Mouse (Mus musculus): ENCODE measurements around the gene Gm8229. TPM values are rescaled to one million over a fixed set of nuclear protein-coding genes. Genes with fewer than 3 reads are reported as not detected.
"Not testable (repeated sequence)": the region's sequence is repeated elsewhere in the genome, so short reads cannot be mapped to it uniquely, and the experiment has no call there.

Gene Gm8229
- polyA plus RNA-seq (2015; fragmentation: Nextera tagmentation; extraction: Ambion mirVana) = not detected in 2 replicates

DNA sequence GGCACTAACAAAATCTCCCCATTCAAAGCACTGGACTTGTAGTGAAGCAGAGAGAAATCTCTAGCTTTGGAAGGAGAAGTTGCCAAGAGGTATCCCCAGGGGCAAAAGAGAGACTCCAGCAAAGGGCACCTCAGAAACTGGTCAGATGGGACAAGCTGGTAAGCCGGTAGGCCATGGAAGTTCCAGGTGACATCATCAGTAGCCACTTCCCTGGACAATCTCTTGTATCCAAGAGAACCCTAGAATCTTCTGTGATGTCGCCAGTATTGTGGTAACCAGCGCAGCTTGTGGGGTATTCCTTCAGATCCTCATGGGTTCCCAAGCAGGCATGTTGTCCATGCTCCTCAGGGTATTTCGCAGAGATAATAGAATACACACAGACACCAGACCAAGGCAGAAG lies at the start of gene Gm8229:
Gene Gm8229, plus strand, starts transcription at position 301 of the 400 bp plus-strand sequence.
- not testable (repeated sequence) for H3K4me1 ChIP-seq
- WGBS = 87% methylated on average over 4 of the region's 4 CpGs

GRCm38 (mm10) chr14:44338484-44338883 lies 26.7 kb upstream of the Gm8229 start, which contains the start of gene Gm5930:
Gene Gm5930, minus strand, starts transcription at chr14:44338584.
- ATAC-seq (ENCODE audit: low FRiP score, low read depth) = not testable (repeated sequence)

More for the DNA sequence above, at the start of gene Gm8229:
- not testable (repeated sequence) for H3K27ac ChIP-seq; ATAC-seq (ENCODE audit: low FRiP score, low read depth); H3K9me3 ChIP-seq; H3K9ac ChIP-seq; H3K36me3 ChIP-seq; H3K4me3 ChIP-seq; H3K4me2 ChIP-seq (replicated peaks); H3K27me3 ChIP-seq

DNA sequence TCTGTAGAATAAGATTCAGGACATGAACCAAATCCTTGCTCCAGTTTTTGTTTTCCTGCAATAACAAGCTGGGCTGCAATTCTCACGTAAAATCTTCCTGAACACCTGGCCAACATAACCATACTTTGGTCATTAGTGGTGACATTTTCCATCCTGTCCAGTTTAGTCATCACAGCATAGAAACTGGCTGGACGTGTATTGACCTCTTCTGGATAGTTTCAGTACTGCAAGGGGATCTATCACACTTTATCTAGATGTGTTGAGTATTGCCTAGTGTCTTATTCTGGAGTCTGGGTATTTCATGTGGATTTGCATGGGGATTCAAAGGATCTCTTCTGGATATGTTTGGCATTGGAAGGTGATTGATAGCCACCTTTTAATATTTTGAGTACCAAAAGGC lies 3.7 kb upstream of the Gm8229 start:
- not testable (repeated sequence) for H3K4me2 ChIP-seq (replicated peaks); ATAC-seq (ENCODE audit: low FRiP score, low read depth); H3K9me3 ChIP-seq; H3K27ac ChIP-seq; H3K36me3 ChIP-seq; H3K4me1 ChIP-seq; H3K4me3 ChIP-seq; H3K9ac ChIP-seq; H3K27me3 ChIP-seq
- 32% methylated on average over 2 of the region's 2 CpGs for WGBS

More at GRCm38 (mm10) chr14:44338484-44338883, 26.7 kb upstream of the Gm8229 start, which contains the start of gene Gm5930:
- not testable (repeated sequence) for H3K4me1 ChIP-seq; H3K27me3 ChIP-seq; H3K4me3 ChIP-seq; H3K4me2 ChIP-seq (replicated peaks); H3K27ac ChIP-seq; H3K36me3 ChIP-seq; H3K9ac ChIP-seq; H3K9me3 ChIP-seq
- no CpG with 5 or more reads among the region's 2 CpGs for WGBS

DNA sequence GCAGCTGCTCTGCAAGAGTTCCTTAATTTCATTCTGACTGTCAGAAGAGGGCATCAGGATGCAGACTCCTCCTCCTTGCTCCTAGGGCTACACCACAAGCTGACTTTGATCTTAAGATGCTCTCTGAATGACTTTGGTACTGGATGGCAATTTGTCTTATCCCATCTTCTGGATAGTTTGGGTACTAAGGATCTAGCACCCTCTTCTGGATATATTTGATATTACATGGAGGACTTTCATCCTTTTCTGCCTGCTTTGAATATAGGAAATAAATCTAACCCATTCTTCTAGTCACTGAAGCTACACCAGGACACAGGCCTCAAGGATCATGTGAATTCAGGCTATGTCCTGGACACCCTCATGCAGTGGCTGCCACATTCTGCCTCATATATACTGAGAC lies 2.9 kb upstream of the Gm8229 start:
- not testable (repeated sequence) for H3K4me3 ChIP-seq; H3K9me3 ChIP-seq; ATAC-seq (ENCODE audit: low FRiP score, low read depth); H3K4me1 ChIP-seq; H3K27me3 ChIP-seq; H3K36me3 ChIP-seq; H3K4me2 ChIP-seq (replicated peaks); H3K9ac ChIP-seq; H3K27ac ChIP-seq

- H3K36me3 ChIP-seq; H3K4me1 ChIP-seq; H3K9me3 ChIP-seq; H3K4me2 ChIP-seq (replicated peaks); H3K9ac ChIP-seq; ATAC-seq (ENCODE audit: low FRiP score, low read depth); H3K4me3 ChIP-seq; H3K27me3 ChIP-seq; H3K27ac ChIP-seq: not testable (repeated sequence)
- 77% methylated on average over 4 of the region's 4 CpGs for WGBS
Observed at GRCm38 (mm10) chr14:44384233-44384632, 19.1 kb downstream of the Gm8229 start.

DNA sequence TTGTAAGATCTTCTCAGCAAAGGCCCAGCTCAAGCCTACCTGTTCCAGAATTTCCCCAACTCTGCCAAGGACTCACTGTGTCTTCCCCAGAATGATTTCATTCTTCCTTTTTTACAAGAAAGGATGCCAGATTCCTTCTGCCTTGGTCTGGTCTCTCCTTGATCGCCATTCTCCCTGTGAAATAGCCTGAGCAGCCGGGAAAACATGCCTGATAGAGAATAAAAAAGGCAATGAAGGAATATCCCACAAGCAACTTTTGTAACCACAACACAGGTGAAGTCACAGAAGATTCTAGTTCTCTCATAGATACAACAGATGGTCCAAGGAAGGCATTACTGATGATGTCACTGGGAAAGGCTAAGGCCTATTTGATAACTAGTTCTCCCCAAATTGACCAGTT lies 45.4 kb downstream of the Gm8229 start, which contains the start of gene Gm3371:
Gene Gm3371, minus strand, starts transcription at position 101 of the 400 bp plus-strand sequence.
- H3K27me3 ChIP-seq; H3K4me3 ChIP-seq; H3K9me3 ChIP-seq; H3K36me3 ChIP-seq; H3K27ac ChIP-seq; ATAC-seq (ENCODE audit: low FRiP score, low read depth); H3K4me1 ChIP-seq; H3K9ac ChIP-seq; H3K4me2 ChIP-seq (replicated peaks): not testable (repeated sequence)
- no CpG with 5 or more reads among the region's 2 CpGs for WGBS

Other genes with a start within 250 kb of the Gm8229 start
- gene Gm3327, start 241.5 kb upstream of the Gm8229 start, polyA plus RNA-seq (2015; fragmentation: Nextera tagmentation; extraction: Ambion mirVana) = not detected in 2 replicates
- not detected in 2 replicates for gene Gm8212, start 167.7 kb upstream of the Gm8229 start, polyA plus RNA-seq (2015; fragmentation: Nextera tagmentation; extraction: Ambion mirVana)
- gene 4930503E14Rik, start 152.1 kb upstream of the Gm8229 start, polyA plus RNA-seq (2015; fragmentation: Nextera tagmentation; extraction: Ambion mirVana) = not detected in 2 replicates
- gene Gm8220, start 79.8 kb upstream of the Gm8229 start, polyA plus RNA-seq (2015; fragmentation: Nextera tagmentation; extraction: Ambion mirVana) = not detected in 2 replicates
- not detected in 2 replicates for gene Gm5930, start 26.8 kb upstream of the Gm8229 start, polyA plus RNA-seq (2015; fragmentation: Nextera tagmentation; extraction: Ambion mirVana)
- not detected in 2 replicates for gene Gm3371, start 45.3 kb downstream of the Gm8229 start, polyA plus RNA-seq (2015; fragmentation: Nextera tagmentation; extraction: Ambion mirVana)
- not detected in 2 replicates for gene Gm8232, start 68.3 kb downstream of the Gm8229 start, polyA plus RNA-seq (2015; fragmentation: Nextera tagmentation; extraction: Ambion mirVana)
- gene BC061237, start 127.1 kb downstream of the Gm8229 start, polyA plus RNA-seq (2015; fragmentation: Nextera tagmentation; extraction: Ambion mirVana) = not detected in 2 replicates
- not detected in 2 replicates for gene Gm17093, start 152.9 kb downstream of the Gm8229 start, polyA plus RNA-seq (2015; fragmentation: Nextera tagmentation; extraction: Ambion mirVana)
- not detected in 2 replicates for gene Gm8247, start 217.8 kb downstream of the Gm8229 start, polyA plus RNA-seq (2015; fragmentation: Nextera tagmentation; extraction: Ambion mirVana)